Mouse (Mus musculus) midbrain, embryonic 13.5 days (tissue): Measurements from ENCODE around the gene Trak2. TPM values are rescaled to one million over a fixed set of nuclear protein-coding genes. Genes with fewer than 3 reads are reported as not detected.
"Not testable (repeated sequence)": the region's sequence is repeated elsewhere in the genome, so short reads cannot be mapped to it uniquely, and the experiment has no call there.

Experiments used
- ATAC-seq: fragments of 200-750 bp; cut with Nextera tagmentation; 2 replicates; pipeline ENCODE4 v1.8.0; 2017; ENCODE audit warnings: mild to moderate bottlenecking, moderate TSS enrichment, moderate library complexity
- H3K27ac ChIP-seq: fragments of 300-500 bp; sonication (generic); 2 replicates; pipeline ENCODE4 v1.5.1; 2015; ENCODE audit warnings: inconsistent platforms, mild to moderate bottlenecking, moderate library complexity
- H3K27me3 ChIP-seq: fragments of 300-500 bp; sonication (generic); 2 replicates; pipeline ENCODE4 v1.6.1; 2015; ENCODE audit warnings: mild to moderate bottlenecking, inconsistent platforms
- H3K36me3 ChIP-seq: fragments of 300-500 bp; sonication (generic); 2 replicates; pipeline ENCODE4 v1.6.1; 2015; ENCODE audit warnings: mild to moderate bottlenecking, inconsistent platforms
- H3K4me1 ChIP-seq: fragments of 300-500 bp; sonication (generic); replicated peaks from 2 replicates; pipeline ENCODE4 v1.6.1; 2015; ENCODE audit warnings: inconsistent platforms
- H3K4me2 ChIP-seq: fragments of 300-500 bp; sonication (generic); replicated peaks from 2 replicates; pipeline ENCODE4 v1.6.1; 2015; ENCODE audit warnings: moderate library complexity, mild to moderate bottlenecking, inconsistent platforms
- H3K4me3 ChIP-seq: fragments of 300-500 bp; sonication (generic); replicated peaks from 2 replicates; pipeline ENCODE4 v1.5.1; 2015; ENCODE audit warnings: mild to moderate bottlenecking, inconsistent platforms
- H3K9ac ChIP-seq: fragments of 300-500 bp; sonication (generic); replicated peaks from 2 replicates; pipeline ENCODE4 v1.6.1; 2015; ENCODE audit warnings: mild to moderate bottlenecking, inconsistent platforms
- H3K9me3 ChIP-seq: fragments of 300-500 bp; sonication (generic); 2 replicates; pipeline ENCODE4 v1.6.1; 2016; ENCODE audit warnings: mild to moderate bottlenecking, inconsistent platforms
- WGBS: fragments of 180-500 bp; shearing (Covaris S2); methylation state at CpG from one replicate; pipeline ENCODE4 v1.1.7; 2015; 5-methylcytosine and 5-hydroxymethylcytosine counted together
- polyA plus RNA-seq: library from polyadenylated mRNA; unstranded; fragments of >200 nt; fragmentation: Nextera tagmentation; extraction: Ambion mirVana; gene quantifications from 2 replicates; pipeline ENCODE4 v1.2.1, GENCODE M21; 2015

The Trak2 gene
- polyA plus RNA-seq, 1 experiment from 2014 or later: 17.9 TPM

DNA sequence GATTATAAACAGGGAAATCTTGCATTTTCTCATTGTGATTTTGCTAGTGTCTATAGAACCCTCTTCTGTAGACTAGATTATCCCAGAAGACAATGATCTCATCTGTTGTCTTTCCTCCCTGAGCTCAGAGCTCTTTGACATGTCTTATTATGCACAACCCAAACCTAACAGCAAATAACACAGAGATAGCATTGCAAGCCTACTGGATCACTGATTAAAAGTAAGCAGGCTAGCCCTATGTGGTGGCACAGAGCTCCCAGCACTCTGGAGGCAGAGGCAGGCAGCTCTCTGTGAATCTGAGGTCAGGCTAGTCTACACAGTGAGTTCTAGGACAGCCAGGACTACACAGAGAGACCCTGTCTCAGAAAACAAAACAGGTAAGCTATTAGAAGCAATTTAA is 10.4 kb downstream of the Trak2 start:
- no peaks in the 10 kb centered on the region for H3K27me3 ChIP-seq
- peaks cover 15% of the 10 kb centered on the region; the same call in 1 of the 2 replicates for H3K4me1 ChIP-seq
- no peak overlapping the region for H3K4me3 ChIP-seq
- no peak overlapping the region for H3K4me2 ChIP-seq
- no peaks in the 10 kb centered on the region for H3K9me3 ChIP-seq
- no peak overlapping the region for H3K27ac ChIP-seq
- H3K9ac ChIP-seq: no peak overlapping the region
- H3K36me3 ChIP-seq: no peaks in the 10 kb centered on the region
- ATAC-seq: no peak

GRCm38 (mm10) chr1:58962418-58962817 is 10.8 kb downstream of the Trak2 start:
- Histone ChIP-seq H3K4me1 (peaks cover 16% of the 10 kb centered on the region; the same call in 1 of the 2 replicates), H3K36me3 (no peaks in the 10 kb centered on the region), H3K27me3 (no peaks in the 10 kb centered on the region), H3K27ac (no peak overlapping the region), H3K9ac (no peak overlapping the region), H3K9me3 (no peaks in the 10 kb centered on the region), H3K4me2 (no peak overlapping the region), H3K4me3 (no peak overlapping the region)
- 94% methylated on average over 5 of the region's 5 CpGs for WGBS
- no peak for ATAC-seq

- 59% methylated on average over 12 of the region's 12 CpGs for WGBS
- Histone ChIP-seq H3K9ac (no peak overlapping the region), H3K4me1 (peaks cover 16% of the 10 kb centered on the region; the same call in 1 of the 2 replicates), H3K36me3 (no peaks in the 10 kb centered on the region), H3K4me3 (no peak overlapping the region), H3K9me3 (no peaks in the 10 kb centered on the region), H3K27me3 (no peaks in the 10 kb centered on the region), H3K27ac (no peak overlapping the region), H3K4me2 (no peak overlapping the region)
- ATAC-seq: no peak
These were observed 11.9 kb downstream of the Trak2 start for GRCm38 (mm10) chr1:58961152-58961893.

- no peaks in the 10 kb centered on the region for H3K9me3 ChIP-seq
- WGBS: 84% methylated on average over 2 of the region's 2 CpGs
- no peak overlapping the region for H3K4me2 ChIP-seq
- H3K36me3 ChIP-seq: no peaks in the 10 kb centered on the region
- H3K4me3 ChIP-seq: no peak overlapping the region
- H3K27me3 ChIP-seq: no peaks in the 10 kb centered on the region
- no peak overlapping the region for H3K27ac ChIP-seq
- peaks cover 19% of the 10 kb centered on the region; the same call in 1 of the 2 replicates for H3K4me1 ChIP-seq
- no peak for ATAC-seq
- no peak overlapping the region for H3K9ac ChIP-seq
These were observed 13.5 kb downstream of the Trak2 start for GRCm38 (mm10) chr1:58959682-58960081.

DNA sequence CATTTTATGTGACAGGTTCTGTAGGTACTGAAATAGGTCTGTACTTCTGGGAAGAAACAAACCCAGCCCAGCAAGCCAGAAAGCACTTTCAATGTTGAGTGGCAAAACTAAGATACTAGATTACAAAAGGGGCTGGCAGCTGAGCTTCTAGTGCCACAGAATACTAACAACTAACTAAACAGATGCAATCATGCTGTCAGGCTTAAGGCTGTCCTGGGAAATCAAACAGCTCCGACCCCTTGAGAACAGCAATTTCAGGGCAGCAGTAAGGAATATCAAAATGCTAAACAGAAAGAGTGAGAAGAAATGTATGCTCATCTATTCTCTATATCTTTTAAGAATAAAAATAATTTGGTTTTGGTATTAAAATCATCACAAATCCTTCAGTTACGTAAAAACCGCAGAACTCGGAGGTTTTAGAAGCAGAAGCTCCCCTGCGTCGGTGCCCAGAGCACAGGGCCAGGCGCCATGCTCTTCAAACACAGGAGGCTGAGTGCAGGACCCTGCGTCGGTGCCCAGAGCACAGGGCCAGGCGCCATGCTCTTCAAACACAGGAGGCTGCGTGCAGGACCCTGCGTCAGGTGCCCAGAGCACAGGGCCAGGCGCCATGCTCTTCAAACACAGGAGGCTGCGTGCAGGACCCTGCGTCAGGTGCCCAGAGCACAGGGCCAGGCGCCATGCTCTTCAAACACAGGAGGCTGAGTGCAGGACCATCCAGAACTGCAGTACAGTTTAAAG is 14.3 kb downstream of the Trak2 start:
- H3K9ac ChIP-seq, H3K4me3 ChIP-seq, H3K9me3 ChIP-seq, H3K27ac ChIP-seq, H3K36me3 ChIP-seq, H3K4me2 ChIP-seq, H3K27me3 ChIP-seq: not testable (repeated sequence)
- 78% methylated on average over 16 of the region's 16 CpGs for WGBS
- peaks cover 19% of the 10 kb centered on the region; the same call in 1 of the 2 replicates for H3K4me1 ChIP-seq
- peak; percentile 76 for ATAC-seq

GRCm38 (mm10) chr1:58957931-58958330 is 15.3 kb downstream of the Trak2 start:
- no peak overlapping the region for H3K4me2 ChIP-seq
- WGBS: 53% methylated on average over 2 of the region's 2 CpGs

DNA sequence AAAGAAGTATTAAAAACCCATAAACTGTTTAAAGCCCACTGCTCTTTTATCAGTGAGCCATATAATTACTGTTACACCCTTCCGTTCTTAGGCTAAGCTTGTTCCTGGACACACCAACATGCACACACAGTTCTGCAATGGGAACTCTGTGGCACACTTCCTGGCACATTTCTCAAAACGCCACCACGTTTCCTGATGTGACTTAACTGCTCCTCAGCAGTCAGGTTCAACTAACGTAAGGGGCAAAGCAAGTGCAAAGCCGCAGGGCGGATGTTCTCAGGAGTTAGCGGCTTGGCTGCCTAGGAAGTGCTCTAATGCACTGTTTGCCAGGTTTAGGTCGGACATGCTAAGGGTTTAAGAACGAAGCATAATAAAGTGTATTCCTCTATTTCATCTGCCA is 17.0 kb downstream of the Trak2 start:
- WGBS: 86% methylated on average over 9 of the region's 9 CpGs
- no peaks in the 10 kb centered on the region for H3K36me3 ChIP-seq
- no peak overlapping the region for H3K27ac ChIP-seq
- peaks cover 24% of the 10 kb centered on the region for H3K4me1 ChIP-seq
- H3K4me2 ChIP-seq: no peak overlapping the region
- ATAC-seq: no peak
- no peak overlapping the region for H3K9ac ChIP-seq
- no peak overlapping the region for H3K4me3 ChIP-seq
- no peaks in the 10 kb centered on the region for H3K9me3 ChIP-seq
- no peaks in the 10 kb centered on the region for H3K27me3 ChIP-seq

More at GRCm38 (mm10) chr1:58957931-58958330, 15.3 kb downstream of the Trak2 start:
- no peak overlapping the region for H3K4me3 ChIP-seq
- H3K36me3 ChIP-seq: no peaks in the 10 kb centered on the region
- H3K27ac ChIP-seq: no peak overlapping the region
- ATAC-seq: no peak
- H3K9me3 ChIP-seq: no peaks in the 10 kb centered on the region
- no peak overlapping the region for H3K9ac ChIP-seq
- peaks cover 19% of the 10 kb centered on the region; the same call in 1 of the 2 replicates for H3K4me1 ChIP-seq
- no peaks in the 10 kb centered on the region for H3K27me3 ChIP-seq

- Histone ChIP-seq H3K27me3 (no peaks in the 10 kb centered on the region), H3K9ac (no peak overlapping the region), H3K4me1 (peaks cover 28% of the 10 kb centered on the region), H3K9me3 (no peaks in the 10 kb centered on the region), H3K27ac (no peak overlapping the region), H3K4me3 (no peak overlapping the region), H3K4me2 (no peak overlapping the region), H3K36me3 (no peaks in the 10 kb centered on the region)
- no peak for ATAC-seq
- 91% methylated on average over 3 of the region's 3 CpGs for WGBS
These were observed 17.5 kb downstream of the Trak2 start for GRCm38 (mm10) chr1:58955716-58956115.

GRCm38 (mm10) chr1:58954578-58955410 is 18.4 kb downstream of the Trak2 start:
- Histone ChIP-seq H3K27ac (no peak overlapping the region), H3K36me3 (no peaks in the 10 kb centered on the region), H3K4me2 (no peak overlapping the region), H3K27me3 (no peaks in the 10 kb centered on the region), H3K9me3 (no peaks in the 10 kb centered on the region), H3K4me1 (peaks cover 28% of the 10 kb centered on the region), H3K9ac (no peak overlapping the region), H3K4me3 (no peak overlapping the region)
- no peak for ATAC-seq
- 75% methylated on average over 8 of the region's 8 CpGs for WGBS

DNA sequence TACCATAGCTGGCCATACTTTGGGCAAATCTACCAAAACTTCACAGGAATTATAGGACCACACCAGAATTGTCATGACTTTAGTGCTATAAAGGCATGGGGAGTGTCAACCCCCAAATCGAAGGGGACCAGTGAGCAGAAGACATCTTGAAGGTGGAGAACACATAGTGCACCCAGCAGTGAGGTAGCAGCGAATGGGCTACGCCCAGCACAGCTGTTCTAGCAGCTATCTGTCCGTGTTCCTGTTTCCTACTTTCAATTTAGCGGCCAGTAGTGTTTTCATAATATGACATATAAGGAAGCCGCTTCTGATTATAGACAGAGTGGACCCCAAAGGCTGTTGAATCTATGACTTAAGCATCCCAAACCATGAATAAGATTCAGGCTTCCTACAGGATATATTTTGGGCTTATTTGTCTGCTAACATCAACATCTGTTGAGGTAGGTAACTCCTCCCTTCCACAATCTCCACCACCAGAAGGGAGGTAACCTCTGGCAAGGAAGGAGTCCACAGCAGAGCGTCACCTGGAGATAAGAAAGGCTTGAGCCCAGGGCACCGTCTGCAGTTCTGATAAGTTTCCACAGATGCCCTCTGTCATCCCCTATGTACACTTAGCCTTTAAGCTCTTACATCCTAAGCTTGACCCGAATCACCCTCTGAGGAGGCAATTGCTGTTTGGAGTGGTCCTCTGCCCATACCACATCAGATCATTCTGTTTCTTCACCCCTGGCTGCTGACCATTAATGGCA is 19.4 kb downstream of the Trak2 start:
- H3K4me3 ChIP-seq: no peak overlapping the region
- no peaks in the 10 kb centered on the region for H3K9me3 ChIP-seq
- H3K4me1 ChIP-seq: peaks cover 25% of the 10 kb centered on the region
- no peaks in the 10 kb centered on the region for H3K27me3 ChIP-seq
- no peak for ATAC-seq
- H3K9ac ChIP-seq: no peak overlapping the region
- no peak overlapping the region for H3K27ac ChIP-seq
- WGBS: 94% methylated on average over 9 of the region's 9 CpGs
- H3K36me3 ChIP-seq: no peaks in the 10 kb centered on the region
- no peak overlapping the region for H3K4me2 ChIP-seq

GRCm38 (mm10) chr1:58952997-58953396 is 20.2 kb downstream of the Trak2 start:
- WGBS: 69% methylated on average over 4 of the region's 4 CpGs
- peaks cover 19% of the 10 kb centered on the region for H3K4me1 ChIP-seq
- H3K4me3 ChIP-seq: no peak overlapping the region
- no peaks in the 10 kb centered on the region for H3K9me3 ChIP-seq
- H3K4me2 ChIP-seq: no peak overlapping the region
- no peaks in the 10 kb centered on the region for H3K36me3 ChIP-seq
- no peak overlapping the region for H3K9ac ChIP-seq
- no peak overlapping the region for H3K27ac ChIP-seq
- no peak for ATAC-seq
- H3K27me3 ChIP-seq: no peaks in the 10 kb centered on the region
